ENCODE assay signal across 11 mouse cellular contexts in the genomic region with DNA sequence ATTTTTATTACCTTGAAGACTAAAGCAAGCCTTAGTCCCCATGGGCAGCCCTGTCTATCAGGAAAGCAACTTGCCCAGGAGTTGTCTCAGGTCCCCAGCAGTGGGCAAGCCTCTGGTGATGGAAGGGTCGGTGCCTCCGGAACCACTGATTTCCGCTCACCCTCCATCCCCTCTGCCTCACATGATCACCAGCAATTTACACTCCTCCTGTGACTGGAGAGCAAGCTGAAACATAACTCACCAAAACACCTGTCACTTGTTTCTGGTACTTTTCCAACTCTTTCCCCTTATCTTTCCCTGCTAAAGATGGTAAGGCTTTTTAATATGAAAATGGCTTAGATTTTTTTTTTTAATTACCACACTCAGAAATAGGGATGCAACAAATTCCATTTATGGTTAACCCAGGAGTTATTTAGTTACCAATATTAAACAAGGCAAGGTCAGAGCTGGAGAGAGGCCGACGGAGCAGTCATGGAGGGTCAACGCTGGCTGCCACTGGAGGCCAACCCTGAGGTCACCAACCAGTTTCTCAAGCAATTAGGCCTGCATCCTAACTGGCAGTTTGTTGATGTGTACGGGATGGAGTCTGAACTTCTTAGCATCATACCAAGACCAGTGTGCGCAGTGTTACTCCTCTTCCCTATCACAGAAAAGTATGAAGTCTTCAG. TPM values are rescaled to one million over a fixed set of nuclear protein-coding genes. Genes with fewer than 3 reads are reported as not detected.
DNase-seq lines count a peak whose midpoint lies in the region; ATAC-seq and TF ChIP-seq lines count a peak whose summit lies in the region.
"Had no signal": no experiment of that assay in that cellular context is flagged by ENCODE, and none has a peak within 500 bp of the region (broad histone marks: within the 10 kb centered on the region; RNA-seq: fewer than 3 reads in every experiment).

A gene (plus strand): TSS at position 434 of the 668 bp plus-strand sequence.

- 93% methylated on average over 8 of the region's 8 CpGs for WGBS in heart, postnatal 0 days
- WGBS in heart, embryonic 12.5 days, result 96% methylated on average over 8 of the region's 8 CpGs
- WGBS in neural tube, embryonic 11.5 days, result 91% methylated on average over 8 of the region's 8 CpGs
- 92% methylated on average over 8 of the region's 8 CpGs for WGBS in neural tube, embryonic 15.5 days
- 46% methylated on average over 8 of the region's 8 CpGs for WGBS in kidney, embryonic 15.5 days
- WGBS in stomach, embryonic 16.5 days, result 85% methylated on average over 8 of the region's 8 CpGs

- H3K9ac ChIP-seq in heart, postnatal 0 days (replicated peaks; ENCODE audit: low read depth, low read length), result no peak within 1 kb of the TSS
- H3K9ac ChIP-seq in heart, embryonic 12.5 days, result no peak within 1 kb of the TSS
- H3K9ac ChIP-seq in neural tube, embryonic 11.5 days (ENCODE audit: low read length), result no peak within 1 kb of the TSS
- H3K9ac ChIP-seq in neural tube, embryonic 15.5 days (replicated peaks), result no peak within 1 kb of the TSS
- H3K9ac ChIP-seq in kidney, embryonic 15.5 days, result no peak within 1 kb of the TSS
- no peak within 1 kb of the TSS; the same call in 1 of the 2 replicates for H3K9ac ChIP-seq in stomach, embryonic 16.5 days (ENCODE audit: low read length)

- H3K4me3 ChIP-seq in heart, postnatal 0 days (ENCODE audit: low read depth, low read length), result no peak within 1 kb of the TSS
- no peak within 1 kb of the TSS for H3K4me3 ChIP-seq in heart, embryonic 12.5 days
- no peak within 1 kb of the TSS for H3K4me3 ChIP-seq in neural tube, embryonic 11.5 days (ENCODE audit: low read depth, low read length)
- H3K4me3 ChIP-seq in neural tube, embryonic 15.5 days (replicated peaks), result no peak within 1 kb of the TSS
- no peak within 1 kb of the TSS for H3K4me3 ChIP-seq in kidney, embryonic 15.5 days (replicated peaks)
- H3K4me3 ChIP-seq in stomach, embryonic 16.5 days (replicated peaks; ENCODE audit: low read length), result no peak within 1 kb of the TSS

- H3K4me2 ChIP-seq in heart, postnatal 0 days (ENCODE audit: low read depth, low read length), result no peak within 1 kb of the TSS
- H3K4me2 ChIP-seq in heart, embryonic 12.5 days, result no peak within 1 kb of the TSS
- no peak within 1 kb of the TSS for H3K4me2 ChIP-seq in neural tube, embryonic 11.5 days (ENCODE audit: low read depth)
- no peak within 1 kb of the TSS for H3K4me2 ChIP-seq in neural tube, embryonic 15.5 days
- 0 out of 2 replicates have a peak within 1 kb of the TSS, but pooled peaks have one; percentile 0 for H3K4me2 ChIP-seq in kidney, embryonic 15.5 days
- no peak within 1 kb of the TSS for H3K4me2 ChIP-seq in stomach, embryonic 16.5 days (ENCODE audit: low read depth, low read length)

- H3K9me3 ChIP-seq in heart, postnatal 0 days (replicated peaks; ENCODE audit: control insufficient read depth, low read length), result no peaks in the 10 kb centered on the region
- no peaks in the 10 kb centered on the region for H3K9me3 ChIP-seq in heart, embryonic 12.5 days (replicated peaks)
- no peaks in the 10 kb centered on the region for H3K9me3 ChIP-seq in neural tube, embryonic 11.5 days (ENCODE audit: control insufficient read depth, low read length)
- H3K9me3 ChIP-seq in neural tube, embryonic 15.5 days (replicated peaks), result no peaks in the 10 kb centered on the region
- H3K9me3 ChIP-seq in kidney, embryonic 15.5 days (replicated peaks), result no peaks in the 10 kb centered on the region
- no peaks in the 10 kb centered on the region for H3K9me3 ChIP-seq in stomach, embryonic 16.5 days (replicated peaks; ENCODE audit: control insufficient read depth, low read length)

- DNase-seq in heart, postnatal 0 days (ENCODE audit: low spot score), result no peak
- DNase-seq in neural tube, embryonic 11.5 days (ENCODE audit: low spot score), result no peak
- no peak for DNase-seq in retina, embryonic 14.5 days (ENCODE audit: low spot score)
- no peak for DNase-seq in layer of hippocampus, postnatal 14 days (ENCODE audit: low spot score in 2 of 2)
- DNase-seq: heart, adult 18-20 months; lung, postnatal 14 days; right cerebral cortex, postnatal 4 days had no signal

- ATAC-seq in heart, postnatal 0 days (ENCODE audit: insufficient read depth, low read depth), result no peak
- ATAC-seq in heart, embryonic 12.5 days (ENCODE audit: insufficient number of reproducible peaks, low FRiP score), result no peak
- no peak for ATAC-seq in neural tube, embryonic 11.5 days (ENCODE audit: insufficient read depth, low FRiP score, low TSS enrichment)
- no peak for ATAC-seq in neural tube, embryonic 15.5 days (ENCODE audit: low FRiP score)
- ATAC-seq in kidney, embryonic 15.5 days (replicated peaks; ENCODE audit: low FRiP score), result no peak
- no peak for ATAC-seq in stomach, embryonic 16.5 days (ENCODE audit: insufficient read depth, low FRiP score)

- no peaks in the 10 kb centered on the region for H3K36me3 ChIP-seq in heart, postnatal 0 days (replicated peaks; ENCODE audit: control insufficient read depth, insufficient read depth, low read length)
- H3K36me3 ChIP-seq in heart, embryonic 12.5 days, result 0 out of 2 replicates have a peak, but pooled peaks cover 7% of the 10 kb centered on the region
- H3K36me3 ChIP-seq in neural tube, embryonic 11.5 days (ENCODE audit: control insufficient read depth, insufficient read depth, low read length), result no peaks in the 10 kb centered on the region
- no peaks in the 10 kb centered on the region for H3K36me3 ChIP-seq in neural tube, embryonic 15.5 days
- H3K36me3 ChIP-seq in kidney, embryonic 15.5 days, result 0 out of 2 replicates have a peak, but pooled peaks cover 7% of the 10 kb centered on the region
- 0 out of 2 replicates have a peak, but pooled peaks cover 3% of the 10 kb centered on the region for H3K36me3 ChIP-seq in stomach, embryonic 16.5 days (ENCODE audit: control insufficient read depth, insufficient read depth, low read length)

- H3K27me3 ChIP-seq in heart, postnatal 0 days (ENCODE audit: control insufficient read depth, insufficient read depth, low read length), result no peaks in the 10 kb centered on the region
- no peaks in the 10 kb centered on the region for H3K27me3 ChIP-seq in heart, embryonic 12.5 days (replicated peaks)
- H3K27me3 ChIP-seq in neural tube, embryonic 11.5 days (ENCODE audit: control insufficient read depth, insufficient read depth, low read length), result no peaks in the 10 kb centered on the region
- no peaks in the 10 kb centered on the region for H3K27me3 ChIP-seq in neural tube, embryonic 15.5 days (replicated peaks)
- H3K27me3 ChIP-seq in kidney, embryonic 15.5 days, result no peaks in the 10 kb centered on the region
- no peaks in the 10 kb centered on the region for H3K27me3 ChIP-seq in stomach, embryonic 16.5 days (ENCODE audit: control insufficient read depth, insufficient read depth, low read length)

- no peak for TF ChIP-seq CTCF in heart, postnatal 0 days (IDR thresholded peaks at IDR 0.05; ENCODE audit: low read depth)

- peak within 1 kb of the TSS; percentile 56; the same call in 1 of the 2 replicates for H3K27ac ChIP-seq in heart, postnatal 0 days (ENCODE audit: low read depth)
- no peak within 1 kb of the TSS for H3K27ac ChIP-seq in heart, embryonic 12.5 days (ENCODE audit: poor library complexity, severe bottlenecking)
- peak within 1 kb of the TSS; percentile 34 for H3K27ac ChIP-seq in neural tube, embryonic 11.5 days (ENCODE audit: low read depth, low read length)
- no peak within 1 kb of the TSS; the same call in 1 of the 2 replicates for H3K27ac ChIP-seq in neural tube, embryonic 15.5 days (replicated peaks)
- peak within 1 kb of the TSS; percentile 81 for H3K27ac ChIP-seq in kidney, embryonic 15.5 days
- H3K27ac ChIP-seq in stomach, embryonic 16.5 days (ENCODE audit: low read length), result peak within 1 kb of the TSS; percentile 74

- peaks cover 18% of the 10 kb centered on the region; the same call in 1 of the 2 replicates for H3K4me1 ChIP-seq in heart, postnatal 0 days (ENCODE audit: control insufficient read depth, insufficient read depth)
- peaks cover 27% of the 10 kb centered on the region for H3K4me1 ChIP-seq in heart, embryonic 12.5 days (replicated peaks)
- peaks cover 18% of the 10 kb centered on the region for H3K4me1 ChIP-seq in neural tube, embryonic 11.5 days (ENCODE audit: control insufficient read depth, insufficient read depth, low read length)
- H3K4me1 ChIP-seq in neural tube, embryonic 15.5 days, result peaks cover 26% of the 10 kb centered on the region
- H3K4me1 ChIP-seq in kidney, embryonic 15.5 days, result peaks cover 57% of the 10 kb centered on the region
- peaks cover 42% of the 10 kb centered on the region for H3K4me1 ChIP-seq in stomach, embryonic 16.5 days (ENCODE audit: control insufficient read depth, insufficient read depth, low read length)

- TF ChIP-seq EP300 in heart, postnatal 0 days (IDR thresholded peaks at IDR 0.05; ENCODE audit: low read depth), result no peak

RNA-seq across cellular contexts. Expression of the gene that starts here (rescaled TPM):
- not detected in 2 replicates for total RNA-seq in heart, postnatal 0 days (2014; rRNA removed; ENCODE audit: low replicate concordance)
- polyA plus RNA-seq in heart, postnatal 0 days (2015; fragmentation: Nextera tagmentation; extraction: Ambion mirVana), result 0.75 and 1.1 TPM in 2 replicates
- polyA plus RNA-seq in heart, embryonic 12.5 days (2016; fragmentation: Nextera tagmentation; extraction: Ambion mirVana), result 2.7 and 2.8 TPM in 2 replicates
- 1.7 and 2.4 TPM in 2 replicates for polyA plus RNA-seq in neural tube, embryonic 11.5 days (2014; fragmentation: Nextera tagmentation; extraction: Ambion mirVana)
- polyA plus RNA-seq in neural tube, embryonic 15.5 days (2015; fragmentation: Nextera tagmentation; extraction: Ambion mirVana), result 2.3 and 3.2 TPM in 2 replicates
- polyA plus RNA-seq in kidney, embryonic 15.5 days (2015; fragmentation: Nextera tagmentation; extraction: Ambion mirVana), result 2.9 and 3.0 TPM in 2 replicates
- polyA plus RNA-seq in stomach, embryonic 16.5 days (2015; fragmentation: Nextera tagmentation; extraction: Ambion mirVana), result 2.8 and 3.6 TPM in 2 replicates
- 1 to 10 TPM; 3.2 to 4.3 TPM for total RNA-seq in layer of hippocampus, postnatal 14 days (2021)

Comparison
In these comparisons a context has a peak if more than half of its experiments do, and no peak if none do; other contexts are left out.
1. H3K27ac ChIP-seq: peak in heart, postnatal 0 days (single experiment), neural tube, embryonic 11.5 days (single experiment), kidney, embryonic 15.5 days (single experiment) and stomach, embryonic 16.5 days (single experiment); none in heart, embryonic 12.5 days (single experiment) and neural tube, embryonic 15.5 days (single experiment).